Mouse (Mus musculus) embryonic facial prominence, embryonic 13.5 days (tissue): ENCODE measurements at regions not wholly inside any gene's neighbourhood (a gene's known extent, or its start where the extent isn't known, plus 50 kb on each side); places are given as distances from the start of the nearest gene placed in this dataset.

ENCODE experiments used
- ATAC-seq: fragments of 200-750 bp; cut with Nextera tagmentation; 2 replicates; pipeline ENCODE4 v1.8.0; 2017; ENCODE audit warnings: low read depth; ENCODE audit not compliant: insufficient number of reproducible peaks, insufficient read depth, low FRiP score, low TSS enrichment
- H3K27ac ChIP-seq: fragments of 300-500 bp; sonication (generic); 2 replicates; pipeline ENCODE4 v1.5.1; 2015; ENCODE audit warnings: moderate library complexity, mild to moderate bottlenecking, inconsistent platforms
- H3K27me3 ChIP-seq: fragments of 300-500 bp; sonication (generic); 2 replicates; pipeline ENCODE4 v1.6.1; 2015; ENCODE audit warnings: mild to moderate bottlenecking, inconsistent platforms
- H3K36me3 ChIP-seq: fragments of 300-500 bp; sonication (generic); 2 replicates; pipeline ENCODE4 v1.6.1; 2015; ENCODE audit warnings: mild to moderate bottlenecking, inconsistent platforms
- H3K4me1 ChIP-seq: fragments of 300-500 bp; sonication (generic); 2 replicates; pipeline ENCODE4 v1.6.1; 2015; ENCODE audit warnings: inconsistent platforms
- H3K4me2 ChIP-seq: fragments of 300-500 bp; sonication (generic); 2 replicates; pipeline ENCODE4 v1.6.1; 2015; ENCODE audit warnings: moderate library complexity, mild to moderate bottlenecking, inconsistent platforms
- H3K4me3 ChIP-seq: fragments of 300-500 bp; sonication (generic); 2 replicates; pipeline ENCODE4 v1.5.1; 2015; ENCODE audit warnings: mild to moderate bottlenecking, inconsistent platforms
- H3K9ac ChIP-seq: fragments of 300-500 bp; sonication (generic); 2 replicates; pipeline ENCODE4 v1.6.1; 2015; ENCODE audit warnings: mild to moderate bottlenecking, inconsistent platforms
- H3K9me3 ChIP-seq: fragments of 300-500 bp; sonication (generic); 2 replicates; pipeline ENCODE4 v1.6.1; 2016; ENCODE audit warnings: inconsistent platforms
- WGBS: fragments of 180-500 bp; shearing (Covaris S2); methylation state at CpG from one replicate; pipeline ENCODE4 v1.1.7; 2015; ENCODE audit warnings: mixed read lengths; 5-methylcytosine and 5-hydroxymethylcytosine counted together

- no peak overlapping the region for H3K4me2 ChIP-seq
- no peaks in the 10 kb centered on the region for H3K4me1 ChIP-seq
- no peaks in the 10 kb centered on the region for H3K27me3 ChIP-seq
- ATAC-seq, result no peak
- no peaks in the 10 kb centered on the region for H3K36me3 ChIP-seq
- no peak overlapping the region for H3K4me3 ChIP-seq
- H3K27ac ChIP-seq, result no peak overlapping the region
- no peak overlapping the region for H3K9ac ChIP-seq
- H3K9me3 ChIP-seq, result no peaks in the 10 kb centered on the region
Observed at GRCm38 (mm10) chr9:87883069-87883468, 152.0 kb upstream of the Tbx18 start.

- no peak overlapping the region for H3K4me3 ChIP-seq
- WGBS, result 18% methylated on average over 4 of the region's 4 CpGs
- no peak overlapping the region for H3K4me2 ChIP-seq
- peak overlapping the region; percentile 4; the same call in 1 of the 2 replicates for H3K27ac ChIP-seq
- no peak for ATAC-seq
- H3K36me3 ChIP-seq, result no peaks in the 10 kb centered on the region
- H3K9ac ChIP-seq, result no peak overlapping the region
- 0 out of 2 replicates have a peak, but pooled peaks cover 4% of the 10 kb centered on the region for H3K9me3 ChIP-seq
- peaks cover 9% of the 10 kb centered on the region; the same call in 1 of the 2 replicates for H3K4me1 ChIP-seq
- no peaks in the 10 kb centered on the region for H3K27me3 ChIP-seq
Observed at GRCm38 (mm10) chr9:87894051-87894450, 163.0 kb upstream of the Tbx18 start.

- WGBS, result 38% methylated on average over 3 of the region's 3 CpGs
- peaks cover 9% of the 10 kb centered on the region; the same call in 1 of the 2 replicates for H3K4me1 ChIP-seq
Observed at GRCm38 (mm10) chr9:87894596-87894995, 163.5 kb upstream of the Tbx18 start.

GRCm38 (mm10) chr9:87895526-87895925, 164.5 kb upstream of the Tbx18 start:
- Histone ChIP-seq H3K4me2 (no peak overlapping the region), H3K4me1 (peaks cover 9% of the 10 kb centered on the region; the same call in 1 of the 2 replicates), H3K9me3 (0 out of 2 replicates have a peak, but pooled peaks cover 4% of the 10 kb centered on the region), H3K27me3 (no peaks in the 10 kb centered on the region), H3K27ac (no peak overlapping the region), H3K9ac (no peak overlapping the region), H3K4me3 (no peak overlapping the region), H3K36me3 (no peaks in the 10 kb centered on the region)
- WGBS, result 79% methylated on average over 4 of the region's 4 CpGs
- ATAC-seq, result no peak

More at GRCm38 (mm10) chr9:87894596-87894995, 163.5 kb upstream of the Tbx18 start:
- Histone ChIP-seq H3K36me3 (no peaks in the 10 kb centered on the region), H3K9ac (no peak overlapping the region), H3K4me3 (no peak overlapping the region), H3K9me3 (0 out of 2 replicates have a peak, but pooled peaks cover 4% of the 10 kb centered on the region), H3K27ac (no peak overlapping the region), H3K4me2 (no peak overlapping the region), H3K27me3 (no peaks in the 10 kb centered on the region)
- no peak for ATAC-seq

DNA sequence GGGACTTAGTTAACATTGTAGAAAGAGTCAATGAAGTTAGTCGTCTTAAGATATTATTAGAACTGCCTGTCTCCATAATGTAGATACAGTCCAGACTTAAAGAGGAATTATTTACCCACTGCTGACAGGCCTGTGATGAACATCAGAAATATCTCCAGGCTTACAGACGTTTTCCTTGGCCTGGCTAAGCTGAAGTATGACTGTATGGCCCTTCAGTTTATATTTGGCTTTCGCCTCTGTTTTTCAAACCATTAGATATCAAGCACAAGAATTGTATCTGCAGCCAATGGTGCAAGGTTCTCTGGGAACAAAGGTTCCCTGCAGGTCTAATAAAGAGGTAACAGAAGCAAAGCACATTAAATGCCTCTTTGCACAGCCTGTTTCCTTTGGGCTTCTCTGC, 166.3 kb upstream of the Tbx18 start:
- WGBS, result 62% methylated on average over 3 of the region's 3 CpGs
- H3K27ac ChIP-seq, result no peak overlapping the region
- H3K9ac ChIP-seq, result no peak overlapping the region
- H3K27me3 ChIP-seq, result no peaks in the 10 kb centered on the region
- no peak overlapping the region for H3K4me2 ChIP-seq
- no peaks in the 10 kb centered on the region for H3K36me3 ChIP-seq
- H3K9me3 ChIP-seq, result no peaks in the 10 kb centered on the region
- no peak overlapping the region for H3K4me3 ChIP-seq
- no peak for ATAC-seq
- H3K4me1 ChIP-seq, result peaks cover 9% of the 10 kb centered on the region; the same call in 1 of the 2 replicates

GRCm38 (mm10) chr9:87899368-87899767, 168.3 kb upstream of the Tbx18 start:
- no peaks in the 10 kb centered on the region for H3K9me3 ChIP-seq

GRCm38 (mm10) chr9:87899800-87900199, 168.7 kb upstream of the Tbx18 start:
- no peak overlapping the region for H3K4me2 ChIP-seq
- no peak overlapping the region for H3K27ac ChIP-seq
- H3K9me3 ChIP-seq, result no peaks in the 10 kb centered on the region
- WGBS, result 85% methylated on average over 7 of the region's 7 CpGs
- no peaks in the 10 kb centered on the region for H3K27me3 ChIP-seq
- H3K4me1 ChIP-seq, result peaks cover 13% of the 10 kb centered on the region
- no peaks in the 10 kb centered on the region for H3K36me3 ChIP-seq
- H3K4me3 ChIP-seq, result no peak overlapping the region
- no peak overlapping the region for H3K9ac ChIP-seq
- no peak for ATAC-seq

More at GRCm38 (mm10) chr9:87899368-87899767, 168.3 kb upstream of the Tbx18 start:
- Histone ChIP-seq H3K27ac (no peak overlapping the region), H3K4me1 (peaks cover 17% of the 10 kb centered on the region), H3K4me3 (no peak overlapping the region), H3K36me3 (no peaks in the 10 kb centered on the region), H3K4me2 (no peak overlapping the region), H3K27me3 (no peaks in the 10 kb centered on the region), H3K9ac (no peak overlapping the region)
- ATAC-seq, result no peak
- 83% methylated on average over 5 of the region's 5 CpGs for WGBS

DNA sequence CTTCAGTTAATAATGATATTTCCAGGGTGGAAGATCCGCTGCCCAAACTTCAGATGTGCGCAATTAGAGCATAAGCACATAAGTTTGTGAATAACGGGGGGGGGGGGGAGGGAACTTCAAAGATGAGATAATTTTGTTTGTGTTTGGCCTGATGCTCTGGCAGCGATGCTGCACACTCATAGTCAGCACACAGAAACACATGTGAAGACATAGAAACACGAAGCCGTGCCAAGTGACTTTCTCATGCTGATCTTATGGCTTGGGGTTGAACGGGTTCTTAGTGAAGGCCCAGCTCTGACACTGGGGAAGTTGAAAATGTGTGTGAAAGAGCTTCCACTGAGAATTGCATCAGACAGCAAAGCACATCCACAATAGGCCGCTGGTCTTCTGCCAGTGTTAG, 190.2 kb upstream of the Tbx18 start:
- 77% methylated on average over 8 of the region's 8 CpGs for WGBS
- no peak overlapping the region for H3K27ac ChIP-seq
- no peak overlapping the region for H3K4me2 ChIP-seq

DNA sequence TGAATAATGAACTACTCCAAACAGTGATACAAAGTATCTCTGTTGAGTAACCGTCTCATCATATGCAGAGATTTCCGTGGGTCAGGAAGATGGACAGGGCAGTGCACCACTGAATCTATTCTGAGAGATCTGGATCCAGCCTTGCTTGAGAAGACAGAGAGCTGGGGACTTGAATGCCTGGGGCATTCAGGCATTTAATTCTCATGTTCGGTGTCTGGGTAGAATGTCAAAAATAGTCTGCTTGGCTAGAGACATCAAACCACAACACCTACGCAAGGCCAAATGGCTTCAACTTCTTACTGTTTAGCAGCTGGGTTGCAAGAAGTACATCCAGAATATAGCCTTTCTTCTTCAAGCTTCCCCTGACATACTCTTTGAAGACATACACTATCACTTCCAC, 194.1 kb upstream of the Tbx18 start:
- no peaks in the 10 kb centered on the region for H3K4me1 ChIP-seq
- no peak overlapping the region for H3K9ac ChIP-seq
- WGBS, result 85% methylated on average over 4 of the region's 4 CpGs
- no peak for ATAC-seq
- H3K9me3 ChIP-seq, result no peaks in the 10 kb centered on the region
- no peaks in the 10 kb centered on the region for H3K27me3 ChIP-seq
- no peak overlapping the region for H3K27ac ChIP-seq
- H3K36me3 ChIP-seq, result no peaks in the 10 kb centered on the region
- H3K4me3 ChIP-seq, result no peak overlapping the region
- H3K4me2 ChIP-seq, result no peak overlapping the region

More for the DNA sequence above, 190.2 kb upstream of the Tbx18 start:
- Histone ChIP-seq H3K4me3 (no peak overlapping the region), H3K4me1 (no peaks in the 10 kb centered on the region), H3K9me3 (no peaks in the 10 kb centered on the region), H3K36me3 (no peaks in the 10 kb centered on the region), H3K27me3 (no peaks in the 10 kb centered on the region), H3K9ac (no peak overlapping the region)
- ATAC-seq, result no peak

- 78% methylated on average over 5 of the region's 5 CpGs for WGBS
- Histone ChIP-seq H3K9ac (no peak overlapping the region), H3K9me3 (no peaks in the 10 kb centered on the region), H3K36me3 (no peaks in the 10 kb centered on the region), H3K4me1 (no peaks in the 10 kb centered on the region), H3K4me3 (no peak overlapping the region), H3K27ac (no peak overlapping the region), H3K4me2 (no peak overlapping the region), H3K27me3 (no peaks in the 10 kb centered on the region)
- ATAC-seq, result no peak
Observed at GRCm38 (mm10) chr9:87933230-87933629, 202.2 kb upstream of the Tbx18 start.

DNA sequence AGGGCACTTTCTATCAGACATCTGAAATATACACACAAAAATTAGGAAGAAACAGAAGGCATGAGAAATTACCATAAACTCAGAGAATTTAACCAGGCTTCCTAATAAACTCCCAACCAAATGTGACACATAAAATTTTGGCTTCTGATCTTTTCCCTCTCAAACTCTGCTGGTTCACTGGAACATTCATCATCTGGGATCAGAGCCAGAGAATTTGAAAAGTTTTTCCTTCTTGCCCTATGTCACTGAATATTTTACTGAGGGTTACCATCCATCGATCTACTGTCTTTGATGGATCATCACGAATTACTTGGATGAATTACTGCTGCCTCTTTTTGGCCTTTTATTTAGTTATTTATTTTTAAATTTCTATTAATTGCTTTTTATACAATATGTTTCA, 221.4 kb upstream of the Tbx18 start:
- H3K27ac ChIP-seq, result no peak overlapping the region
- ATAC-seq, result no peak
- no peak overlapping the region for H3K9ac ChIP-seq
- WGBS, result 93% methylated on average over 2 of the region's 2 CpGs
- H3K4me1 ChIP-seq, result no peaks in the 10 kb centered on the region
- H3K27me3 ChIP-seq, result no peaks in the 10 kb centered on the region
- H3K4me2 ChIP-seq, result no peak overlapping the region
- H3K9me3 ChIP-seq, result no peaks in the 10 kb centered on the region
- no peaks in the 10 kb centered on the region for H3K36me3 ChIP-seq
- H3K4me3 ChIP-seq, result no peak overlapping the region

- Histone ChIP-seq H3K27me3 (no peaks in the 10 kb centered on the region), H3K4me2 (no peak overlapping the region)
Observed at GRCm38 (mm10) chr9:87954941-87955340, 223.9 kb upstream of the Tbx18 start.

DNA sequence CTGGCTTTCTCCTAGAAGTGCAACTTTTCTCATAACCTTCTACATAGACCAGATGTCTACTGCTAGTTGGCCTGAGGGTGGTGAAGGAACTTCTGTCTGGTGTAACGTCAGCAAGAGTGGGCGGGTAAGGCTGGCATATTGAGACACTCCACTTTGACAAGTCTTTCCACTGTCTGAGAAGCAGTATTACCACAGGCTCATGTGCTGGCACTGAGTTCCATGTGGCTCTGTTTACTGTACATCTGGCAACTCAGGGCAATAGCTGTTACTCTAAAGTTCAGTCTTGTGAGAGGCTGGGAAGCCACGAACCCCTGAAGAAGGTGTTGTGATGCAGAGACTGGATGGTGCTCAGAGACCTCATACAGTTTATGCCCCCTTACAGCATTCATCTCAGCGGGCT, 230.7 kb upstream of the Tbx18 start:
- Histone ChIP-seq H3K9me3 (no peaks in the 10 kb centered on the region), H3K4me3 (no peak overlapping the region), H3K4me1 (peaks cover 18% of the 10 kb centered on the region), H3K27ac (no peak overlapping the region), H3K4me2 (no peak overlapping the region), H3K9ac (no peak overlapping the region), H3K36me3 (no peaks in the 10 kb centered on the region), H3K27me3 (no peaks in the 10 kb centered on the region)
- no peak for ATAC-seq
- WGBS, result 79% methylated on average over 4 of the region's 4 CpGs

More at GRCm38 (mm10) chr9:87954941-87955340, 223.9 kb upstream of the Tbx18 start:
- Histone ChIP-seq H3K9ac (no peak overlapping the region), H3K27ac (no peak overlapping the region), H3K36me3 (no peaks in the 10 kb centered on the region), H3K9me3 (no peaks in the 10 kb centered on the region), H3K4me3 (no peak overlapping the region), H3K4me1 (no peaks in the 10 kb centered on the region)
- no peak for ATAC-seq
